Mouse (Mus musculus) midbrain, embryonic 16.5 days (tissue): Measurements from ENCODE around the gene Rassf1. TPM values are rescaled to one million over a fixed set of nuclear protein-coding genes. Genes with fewer than 3 reads are reported as not detected.
A peak's percentile ranks its signal among the peaks of the same experiment; 100 is the strongest.
"Not testable (repeated sequence)": the region's sequence is repeated elsewhere in the genome, so short reads cannot be mapped to it uniquely, and the experiment has no call there.

Source experiments
- ATAC-seq: fragments of 200-750 bp; cut with Nextera tagmentation; 2 replicates; pipeline ENCODE4 v1.8.0; 2017; ENCODE audit warnings: moderate TSS enrichment
- H3K27ac ChIP-seq: fragments of 300-500 bp; sonication (generic); 2 replicates; pipeline ENCODE4 v1.5.1; 2014; ENCODE audit warnings: mild to moderate bottlenecking, low read length, mixed read lengths
- H3K27me3 ChIP-seq: fragments of 300-500 bp; sonication (generic); 2 replicates; pipeline ENCODE4 v1.6.1; 2014; ENCODE audit warnings: low read depth, low read length, mixed read lengths; ENCODE audit not compliant: control insufficient read depth, insufficient read depth
- H3K36me3 ChIP-seq: fragments of 300-500 bp; sonication (generic); 2 replicates; pipeline ENCODE4 v1.6.1; 2014; ENCODE audit warnings: mild to moderate bottlenecking, low read length, moderate library complexity, mixed read lengths; ENCODE audit not compliant: control insufficient read depth, insufficient read depth
- H3K4me1 ChIP-seq: fragments of 300-500 bp; sonication (generic); 2 replicates; pipeline ENCODE4 v1.6.1; 2014; ENCODE audit warnings: mild to moderate bottlenecking, low read length, mixed read lengths; ENCODE audit not compliant: control insufficient read depth, insufficient read depth
- H3K4me2 ChIP-seq: fragments of 300-500 bp; sonication (generic); 2 replicates; pipeline ENCODE4 v1.6.1; 2014; ENCODE audit warnings: mild to moderate bottlenecking, low read length, mixed read lengths
- H3K4me3 ChIP-seq: fragments of 300-500 bp; sonication (generic); 2 replicates; pipeline ENCODE4 v1.5.1; 2014; ENCODE audit warnings: low read depth, mild to moderate bottlenecking, low read length, moderate library complexity, mixed read lengths
- H3K9ac ChIP-seq: fragments of 300-500 bp; sonication (generic); 2 replicates; pipeline ENCODE4 v1.6.1; 2014; ENCODE audit warnings: low read depth, low read length, mixed read lengths
- H3K9me3 ChIP-seq: fragments of 300-500 bp; sonication (generic); replicated peaks from 2 replicates; pipeline ENCODE4 v1.6.1; 2014; ENCODE audit warnings: mild to moderate bottlenecking, low read length, mixed read lengths; ENCODE audit not compliant: control insufficient read depth, poor library complexity, severe bottlenecking
- WGBS: fragments of 180-500 bp; shearing (Covaris S2); extraction: QIAGEN DNeasy Blood & Tissue Kit; methylation state at CpG from one replicate; pipeline ENCODE4 v1.1.7; 2014; 5-methylcytosine and 5-hydroxymethylcytosine counted together
- polyA plus RNA-seq: library from polyadenylated mRNA; unstranded; fragments of >200 nt; fragmentation: Nextera tagmentation; extraction: Ambion mirVana; gene quantifications from 2 replicates; pipeline ENCODE4 v1.2.1, GENCODE M21; 2015

Gene Rassf1
- polyA plus RNA-seq, 1 experiment from 2014 or later = 49.4 TPM

DNA sequence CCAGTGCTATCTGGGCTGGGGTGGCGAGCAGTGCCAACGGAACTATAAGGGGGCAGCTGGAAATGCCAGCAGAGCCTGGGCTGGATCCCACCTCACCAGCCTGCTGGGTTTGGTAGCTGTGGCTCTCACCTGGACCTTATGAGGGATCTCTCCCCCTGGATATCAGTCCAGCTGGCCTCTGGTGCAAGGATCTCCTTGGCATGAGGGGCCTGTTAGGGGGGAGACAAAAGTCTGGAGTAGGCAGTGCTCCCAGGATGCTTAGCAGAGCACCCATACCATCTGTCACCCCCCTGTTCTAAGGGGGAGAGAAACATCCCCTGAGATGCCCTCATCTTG, 20.9 kb downstream of the Rassf1 start:
- Histone ChIP-seq H3K27me3 (no peaks in the 10 kb centered on the region), H3K9ac (no peak overlapping the region), H3K36me3 (peaks cover 14% of the 10 kb centered on the region; the same call in 1 of the 2 replicates), H3K4me1 (peaks cover 33% of the 10 kb centered on the region), H3K27ac (no peak overlapping the region), H3K4me2 (no peak overlapping the region), H3K9me3 (no peaks in the 10 kb centered on the region), H3K4me3 (no peak overlapping the region)
- 94% methylated on average over 2 of the region's 2 CpGs for WGBS
- no peak for ATAC-seq

DNA sequence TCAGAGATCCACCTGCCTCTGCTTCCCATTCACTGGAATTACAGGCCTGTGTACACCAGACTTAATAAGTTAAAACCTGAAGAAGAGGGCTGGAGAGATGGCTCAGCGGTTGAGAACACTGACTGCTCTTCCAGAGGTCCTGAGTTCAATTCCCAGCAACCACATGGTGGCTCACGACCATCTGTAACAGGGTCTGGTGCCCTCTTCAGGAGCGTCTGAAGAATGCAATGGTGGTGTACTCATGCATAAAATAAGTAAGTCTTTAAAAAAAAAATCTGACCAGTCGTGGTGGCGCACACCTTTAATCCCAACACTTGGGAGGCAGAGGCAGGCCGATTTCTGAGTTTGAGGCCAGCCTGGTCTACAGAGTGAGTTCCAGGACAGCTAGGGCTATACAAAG, 22.4 kb downstream of the Rassf1 start:
- not testable (repeated sequence) for H3K9ac ChIP-seq, ATAC-seq, H3K27ac ChIP-seq, H3K4me3 ChIP-seq, H3K27me3 ChIP-seq, H3K4me2 ChIP-seq, H3K9me3 ChIP-seq
- 79% methylated on average over 6 of the region's 6 CpGs for WGBS
- Histone ChIP-seq H3K36me3 (peaks cover 14% of the 10 kb centered on the region; the same call in 1 of the 2 replicates), H3K4me1 (peaks cover 22% of the 10 kb centered on the region)

- no peaks in the 10 kb centered on the region for H3K9me3 ChIP-seq
- H3K4me1 ChIP-seq = peaks cover 18% of the 10 kb centered on the region
- H3K4me3 ChIP-seq = no peak overlapping the region
- H3K36me3 ChIP-seq = peaks cover 14% of the 10 kb centered on the region; the same call in 1 of the 2 replicates
- no peak overlapping the region for H3K9ac ChIP-seq
- no peak overlapping the region for H3K27ac ChIP-seq
- no peak for ATAC-seq
- no peaks in the 10 kb centered on the region for H3K27me3 ChIP-seq
- H3K4me2 ChIP-seq = no peak overlapping the region
- WGBS = 92% methylated on average over 14 of the region's 14 CpGs
Measured at GRCm38 (mm10) chr9:107575579-107576356, 24.4 kb downstream of the Rassf1 start.

- peak within 1 kb of the TSS; percentile 29 for H3K4me2 ChIP-seq
- no peak for ATAC-seq
- H3K36me3 ChIP-seq = peaks cover 13% of the 10 kb centered on the region; the same call in 1 of the 2 replicates
- 30% methylated on average over 16 of the region's 16 CpGs for WGBS
- H3K27ac ChIP-seq = peak within 1 kb of the TSS; percentile 35; the same call in 1 of the 2 replicates
- no peaks in the 10 kb centered on the region for H3K27me3 ChIP-seq
- peak within 1 kb of the TSS; percentile 10; the same call in 1 of the 2 replicates for H3K4me3 ChIP-seq
- H3K4me1 ChIP-seq = peaks cover 17% of the 10 kb centered on the region
- no peak within 1 kb of the TSS; the same call in 1 of the 2 replicates for H3K9ac ChIP-seq
- no peaks in the 10 kb centered on the region for H3K9me3 ChIP-seq
Measured at GRCm38 (mm10) chr9:107576357-107577107, 25.2 kb downstream of the Rassf1 start, which contains the start of gene Hyal1. Gene Hyal1, plus strand, starts transcription at chr9:107576927.

- Histone ChIP-seq H3K36me3 (peaks cover 6% of the 10 kb centered on the region; the same call in 1 of the 2 replicates), H3K27me3 (no peaks in the 10 kb centered on the region), H3K4me1 (peaks cover 18% of the 10 kb centered on the region), H3K4me3 (no peak overlapping the region), H3K27ac (no peak overlapping the region), H3K4me2 (no peak overlapping the region), H3K9me3 (no peaks in the 10 kb centered on the region), H3K9ac (no peak overlapping the region)
- no peak for ATAC-seq
- 94% methylated on average over 10 of the region's 10 CpGs for WGBS
Measured at GRCm38 (mm10) chr9:107577871-107578270, 26.5 kb downstream of the Rassf1 start.

- Histone ChIP-seq H3K9ac (no peak within 1 kb of the TSS), H3K9me3 (no peaks in the 10 kb centered on the region), H3K4me3 (no peak within 1 kb of the TSS), H3K27me3 (no peaks in the 10 kb centered on the region), H3K4me2 (no peak within 1 kb of the TSS), H3K27ac (no peak within 1 kb of the TSS), H3K4me1 (peaks cover 18% of the 10 kb centered on the region), H3K36me3 (peaks cover 8% of the 10 kb centered on the region; the same call in 1 of the 2 replicates)
- 83% methylated on average over 3 of the region's 3 CpGs for WGBS
- ATAC-seq = no peak
Measured at GRCm38 (mm10) chr9:107578587-107578986, 27.2 kb downstream of the Rassf1 start, which contains the start of gene Naa80. Gene Naa80, plus strand, starts transcription at chr9:107578887.

- Histone ChIP-seq H3K36me3 (0 out of 2 replicates have a peak, but pooled peaks cover 6% of the 10 kb centered on the region), H3K4me2 (no peak overlapping the region), H3K4me1 (peaks cover 18% of the 10 kb centered on the region), H3K9ac (no peak overlapping the region), H3K27ac (no peak overlapping the region), H3K4me3 (no peak overlapping the region), H3K27me3 (no peaks in the 10 kb centered on the region), H3K9me3 (no peaks in the 10 kb centered on the region)
- ATAC-seq = no peak
- WGBS = 96% methylated on average over 14 of the region's 14 CpGs
Measured at GRCm38 (mm10) chr9:107579023-107579900, 27.9 kb downstream of the Rassf1 start.

GRCm38 (mm10) chr9:107580501-107581317, 29.4 kb downstream of the Rassf1 start, which contains the start of gene Hyal3:
Gene Hyal3, plus strand, starts transcription at chr9:107580818.
- Histone ChIP-seq H3K36me3 (0 out of 2 replicates have a peak, but pooled peaks cover 4% of the 10 kb centered on the region), H3K27ac (peak within 1 kb of the TSS; percentile 84), H3K9me3 (no peaks in the 10 kb centered on the region), H3K27me3 (no peaks in the 10 kb centered on the region), H3K4me3 (peak within 1 kb of the TSS; percentile 47), H3K4me2 (peak within 1 kb of the TSS; percentile 97), H3K4me1 (peaks cover 18% of the 10 kb centered on the region), H3K9ac (peak within 1 kb of the TSS; percentile 75)
- peak; percentile 79 for ATAC-seq
- under 1% methylated on average over 32 of the region's 32 CpGs for WGBS
